Mouse (Mus musculus): ENCODE measurements around the gene Arhgap30.

Gene Arhgap30

GRCm38 (mm10) chr1:171435288-171435814 lies 46.6 kb downstream of the Arhgap30 start:
- DNase-seq (ENCODE audit: low read depth): no peak

- DNase-seq (ENCODE audit: low read depth): no peak
These were observed 47.2 kb downstream of the Arhgap30 start for GRCm38 (mm10) chr1:171435974-171436373.

GRCm38 (mm10) chr1:171437264-171438013 lies 48.7 kb downstream of the Arhgap30 start, which contains the start of gene F11r:
F11r (plus strand) TSS chr1:171437535.
- DNase-seq (ENCODE audit: low read depth): peak; percentile 52

- no peak for DNase-seq (ENCODE audit: low read depth)
These were observed 49.4 kb downstream of the Arhgap30 start for GRCm38 (mm10) chr1:171438014-171438670.

GRCm38 (mm10) chr1:171439072-171439471 lies 50.3 kb downstream of the Arhgap30 start:
- DNase-seq (ENCODE audit: low read depth): no peak

GRCm38 (mm10) chr1:171440025-171440725 lies 51.4 kb downstream of the Arhgap30 start:
- DNase-seq (ENCODE audit: low read depth): no peak

GRCm38 (mm10) chr1:171441466-171442412 lies 53.0 kb downstream of the Arhgap30 start:
- no peak for DNase-seq (ENCODE audit: low read depth)

DNA sequence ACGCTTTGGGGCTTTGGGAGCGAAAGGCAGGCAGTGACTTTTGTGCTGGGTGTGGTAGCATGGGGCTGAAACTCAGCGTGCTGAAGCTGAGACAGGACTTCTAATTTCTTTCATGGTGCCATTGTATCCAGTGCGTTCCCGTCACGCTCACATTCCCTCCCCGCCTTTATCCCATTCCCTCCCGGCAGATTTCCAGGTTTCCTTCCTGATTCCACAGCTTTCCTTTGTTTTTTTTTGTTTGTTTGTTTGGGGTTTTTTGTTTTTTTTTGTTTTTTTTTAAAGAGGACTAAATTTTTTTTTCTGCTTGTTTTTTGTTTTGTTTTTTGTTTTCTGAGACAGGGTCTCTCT lies 53.6 kb downstream of the Arhgap30 start:
- DNase-seq (ENCODE audit: low read depth): no peak

DNA sequence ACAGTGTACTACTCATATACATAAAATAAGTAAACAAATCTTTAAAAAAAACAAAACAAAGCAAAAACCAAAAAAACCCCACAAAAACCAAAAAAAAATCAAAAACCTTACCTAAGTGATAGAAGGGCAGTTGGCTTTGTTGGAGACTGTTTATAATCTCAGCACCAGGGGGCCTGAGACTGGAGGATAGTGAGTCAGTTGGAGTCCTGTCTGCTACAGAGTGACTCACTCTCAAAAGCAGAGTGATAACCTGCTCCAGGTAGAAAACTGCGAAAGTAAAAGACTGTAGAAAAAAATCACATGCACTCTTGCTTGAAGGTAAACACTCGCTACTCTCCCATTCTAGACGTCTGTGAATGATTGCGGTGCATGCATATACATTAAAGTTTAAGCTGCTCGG lies 56.3 kb downstream of the Arhgap30 start:
- no peak for DNase-seq (ENCODE audit: low read depth)

DNA sequence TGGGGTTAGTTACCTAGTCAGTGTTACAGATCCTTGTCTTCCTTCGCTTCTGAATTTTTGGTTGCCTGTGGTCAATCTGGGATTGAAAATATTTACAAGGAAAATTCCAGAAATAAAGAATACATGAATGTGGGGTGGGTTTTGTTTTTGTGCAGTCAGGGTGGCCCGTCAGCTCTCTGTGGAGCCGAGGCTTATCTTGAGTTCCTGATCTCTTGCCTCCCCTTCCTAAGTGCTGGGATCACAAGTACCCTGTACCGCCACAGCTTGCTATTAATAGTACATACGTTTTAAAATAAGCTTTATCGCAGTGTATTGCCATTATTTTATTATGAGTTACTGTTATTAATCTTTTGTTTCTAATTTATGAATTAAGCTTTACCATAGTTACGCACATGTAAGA lies 58.1 kb downstream of the Arhgap30 start:
- no peak for DNase-seq (ENCODE audit: low read depth)

- no peak for DNase-seq (ENCODE audit: low read depth)
These were observed 58.9 kb downstream of the Arhgap30 start for GRCm38 (mm10) chr1:171447692-171448091.

DNA sequence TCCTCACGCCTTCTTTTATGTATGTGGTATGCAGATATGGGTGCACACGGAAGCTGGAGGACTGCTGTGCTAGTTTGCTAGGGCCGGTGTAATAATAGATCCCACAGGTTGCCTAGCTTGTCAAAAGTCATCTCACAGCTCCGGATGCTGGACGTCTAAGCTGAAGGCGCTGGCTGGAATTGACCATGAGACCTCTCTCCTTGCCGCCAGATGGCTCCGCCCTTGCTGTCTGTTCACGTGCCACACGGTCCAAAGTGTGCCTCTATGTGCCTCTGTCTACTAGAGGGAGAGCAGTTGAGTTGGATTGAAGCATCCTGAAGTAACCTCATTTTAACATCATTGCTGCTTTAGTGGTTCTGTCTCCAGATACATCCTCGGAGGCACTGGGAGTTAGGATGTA lies 61.3 kb downstream of the Arhgap30 start:
- DNase-seq (ENCODE audit: low read depth): no peak

DNA sequence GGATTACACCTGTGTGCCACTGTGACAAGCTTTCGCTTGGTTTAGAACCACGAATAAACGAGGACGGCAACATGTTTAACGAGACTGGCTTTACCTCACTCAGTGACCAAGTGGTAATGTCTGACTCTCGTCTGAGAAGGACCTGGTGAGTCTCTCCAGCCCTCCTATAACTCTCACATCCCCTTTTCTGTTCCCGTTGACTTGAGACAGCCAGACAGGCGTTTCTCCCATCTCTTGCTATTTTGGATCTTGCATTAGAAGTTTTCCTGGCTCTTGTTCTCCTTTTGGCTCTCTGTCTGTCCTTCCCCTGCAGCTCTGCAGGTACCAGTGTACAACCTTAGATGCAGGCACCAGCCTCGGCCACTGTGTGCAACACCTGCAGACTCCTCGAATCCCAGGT lies 62.2 kb downstream of the Arhgap30 start:
- no peak for DNase-seq (ENCODE audit: low read depth)

DNA sequence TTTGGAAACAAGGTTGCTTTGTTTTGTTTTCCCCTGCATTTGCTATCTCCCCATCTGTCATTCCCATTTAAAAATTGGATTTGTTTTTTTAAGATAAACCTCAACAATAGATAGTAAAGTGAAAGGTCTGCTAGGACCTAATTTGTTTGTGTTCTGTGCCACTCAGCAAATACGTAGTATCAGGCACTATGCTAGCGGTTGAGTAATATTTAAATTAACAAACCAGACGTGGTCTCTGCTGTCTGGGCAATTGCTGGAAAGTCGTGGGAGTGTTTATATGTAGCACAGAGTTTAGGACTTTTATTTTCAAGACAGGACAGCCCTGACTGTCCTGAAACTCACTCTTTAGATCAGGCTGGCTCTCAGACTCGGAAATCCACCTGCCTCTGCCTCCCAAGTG lies 63.8 kb downstream of the Arhgap30 start:
- DNase-seq (ENCODE audit: low read depth): no peak

DNA sequence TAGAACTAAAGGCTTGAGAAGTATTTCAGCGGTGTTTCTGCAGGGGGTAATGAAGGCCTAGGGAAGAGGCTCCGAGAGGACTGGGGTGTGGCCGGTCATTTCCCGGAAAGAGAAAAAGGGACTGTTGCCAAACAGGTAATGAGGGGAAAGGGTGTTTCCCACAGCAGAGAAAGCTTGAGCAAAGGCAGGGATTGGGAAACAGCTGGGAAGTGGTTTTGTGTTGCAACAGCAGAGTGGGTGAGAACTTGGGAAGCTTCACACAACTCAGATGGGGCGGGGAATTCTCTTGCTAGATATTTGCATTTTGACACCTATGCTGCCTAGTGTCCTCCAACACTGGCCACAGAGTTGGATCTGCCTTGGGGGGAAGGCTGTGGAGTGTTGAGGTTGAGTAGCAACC lies 64.2 kb downstream of the Arhgap30 start:
- no peak for DNase-seq (ENCODE audit: low read depth)

DNA sequence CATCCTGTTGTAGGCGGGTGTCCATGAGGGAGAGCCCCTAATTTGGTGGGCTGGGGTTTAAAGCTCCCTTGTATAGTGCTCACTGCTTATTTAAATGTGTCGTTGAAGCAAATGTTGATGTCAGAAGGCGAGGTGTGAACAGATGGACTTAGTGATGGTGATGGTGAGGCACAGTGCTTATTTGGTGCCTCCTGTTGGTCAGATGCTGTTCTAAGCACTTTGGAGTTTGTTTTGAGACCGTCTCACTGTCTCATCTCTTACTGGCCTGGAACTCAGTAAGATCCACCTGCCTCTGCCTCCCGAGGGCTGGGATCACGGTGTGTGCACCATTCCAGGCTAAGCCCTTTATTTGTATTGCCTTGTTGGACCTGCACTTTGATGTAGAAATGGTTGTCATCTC lies 66.2 kb downstream of the Arhgap30 start:
- DNase-seq (ENCODE audit: low read depth): no peak

- no peak for DNase-seq (ENCODE audit: low read depth)
These were observed 68.8 kb downstream of the Arhgap30 start for GRCm38 (mm10) chr1:171457568-171457967.

DNA sequence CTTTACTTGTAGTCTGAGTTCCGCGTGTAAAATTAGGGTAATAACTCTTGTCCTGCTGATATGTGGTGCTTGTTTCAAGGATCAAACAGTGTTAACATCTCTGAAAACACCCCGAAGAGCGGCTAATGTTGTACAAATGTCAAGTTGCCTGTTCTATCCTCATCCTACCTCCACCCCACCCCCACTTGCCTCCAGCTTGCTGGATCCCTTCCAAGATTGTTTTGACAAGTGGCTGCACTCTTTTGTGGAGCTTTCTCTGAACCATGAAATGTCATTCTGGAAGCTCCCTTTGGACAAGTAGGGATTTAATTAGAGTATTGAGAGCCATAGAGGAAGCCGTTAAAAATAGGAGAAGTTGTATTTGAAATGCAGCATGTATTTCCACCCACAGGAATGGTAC lies 71.0 kb downstream of the Arhgap30 start:
- no peak for DNase-seq (ENCODE audit: low read depth)

Data from c-Kit-positive CD71-positive TER-119-negative erythroid progenitor cells, embryonic 14.5 days (primary cell).